Mouse (Mus musculus): ENCODE data around the gene Car10. TPM values are rescaled to one million over a fixed set of nuclear protein-coding genes. Genes with fewer than 3 reads are reported as not detected.
A peak's percentile ranks its signal among the peaks of the same experiment; 100 is the strongest.

Car10 gene
- polyA plus RNA-seq, 1 experiment from 2014 or later: 29.3 TPM

- no peak overlapping the region for H3K4me2 ChIP-seq
- no peak overlapping the region for H3K9ac ChIP-seq
- no peaks in the 10 kb centered on the region for H3K27me3 ChIP-seq
- H3K9me3 ChIP-seq: no peaks in the 10 kb centered on the region
- no peak overlapping the region for H3K27ac ChIP-seq
- no peak for ATAC-seq (ENCODE audit: low FRiP score)
- no peaks in the 10 kb centered on the region for H3K4me1 ChIP-seq (replicated peaks)
- no peaks in the 10 kb centered on the region for H3K36me3 ChIP-seq
- WGBS: 94% methylated on average over 9 of the region's 9 CpGs
- H3K4me3 ChIP-seq: no peak overlapping the region
These were observed 418.4 kb downstream of the Car10 start for GRCm38 (mm10) chr11:93516216-93516615.

GRCm38 (mm10) chr11:93516946-93517345 lies 419.1 kb downstream of the Car10 start:
- no peak overlapping the region for H3K9ac ChIP-seq
- H3K27ac ChIP-seq: no peak overlapping the region
- no peak for ATAC-seq (ENCODE audit: low FRiP score)
- H3K4me1 ChIP-seq (replicated peaks): no peaks in the 10 kb centered on the region
- H3K9me3 ChIP-seq: no peaks in the 10 kb centered on the region
- WGBS: 78% methylated on average over 2 of the region's 2 CpGs
- no peaks in the 10 kb centered on the region for H3K36me3 ChIP-seq
- H3K4me2 ChIP-seq: no peak overlapping the region
- no peaks in the 10 kb centered on the region for H3K27me3 ChIP-seq
- no peak overlapping the region for H3K4me3 ChIP-seq

GRCm38 (mm10) chr11:93522501-93522900 lies 424.7 kb downstream of the Car10 start:
- H3K4me1 ChIP-seq (replicated peaks): no peaks in the 10 kb centered on the region
- ATAC-seq (ENCODE audit: low FRiP score): no peak
- no peak overlapping the region for H3K9ac ChIP-seq
- H3K27ac ChIP-seq: no peak overlapping the region
- no peak overlapping the region for H3K4me3 ChIP-seq
- no peaks in the 10 kb centered on the region for H3K27me3 ChIP-seq
- no peak overlapping the region for H3K4me2 ChIP-seq
- WGBS: 88% methylated on average over 3 of the region's 3 CpGs
- no peaks in the 10 kb centered on the region for H3K36me3 ChIP-seq
- no peaks in the 10 kb centered on the region for H3K9me3 ChIP-seq

DNA sequence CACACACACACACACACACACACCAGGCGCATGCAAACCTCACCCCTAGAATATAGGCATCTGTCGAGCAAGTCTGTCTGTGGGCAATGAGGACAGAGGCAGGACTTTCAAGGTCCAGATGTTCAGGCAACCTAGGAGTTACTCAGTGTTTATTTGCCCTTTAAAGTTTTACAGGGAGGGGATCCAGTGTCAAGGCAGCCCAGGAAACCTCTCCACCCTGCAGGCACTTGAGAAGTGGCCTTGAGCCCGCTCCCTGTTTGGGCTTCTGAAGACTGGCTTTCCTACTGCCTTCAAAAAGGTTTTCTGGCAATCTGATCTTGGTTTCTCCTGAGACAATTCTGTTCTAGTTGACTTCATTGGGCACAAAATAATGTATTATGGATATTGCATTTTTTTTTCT lies 428.1 kb downstream of the Car10 start:
- no peak for ATAC-seq (ENCODE audit: low FRiP score)
- WGBS: 88% methylated on average over 3 of the region's 3 CpGs
- no peak overlapping the region for H3K27ac ChIP-seq

GRCm38 (mm10) chr11:93531029-93531680 lies 433.3 kb downstream of the Car10 start:
- Histone ChIP-seq H3K4me3 (no peak overlapping the region), H3K9me3 (no peaks in the 10 kb centered on the region), H3K36me3 (no peaks in the 10 kb centered on the region), H3K27me3 (no peaks in the 10 kb centered on the region), H3K4me1 (replicated peaks) (0 out of 2 replicates have a peak, but pooled peaks cover 4% of the 10 kb centered on the region), H3K9ac (no peak overlapping the region), H3K4me2 (no peak overlapping the region), H3K27ac (no peak overlapping the region)
- 71% methylated on average over 7 of the region's 7 CpGs for WGBS
- ATAC-seq (ENCODE audit: low FRiP score): no peak

More for the DNA sequence above, 428.1 kb downstream of the Car10 start:
- no peaks in the 10 kb centered on the region for H3K4me1 ChIP-seq (replicated peaks)
- H3K9me3 ChIP-seq: no peaks in the 10 kb centered on the region
- H3K4me3 ChIP-seq: no peak overlapping the region
- no peaks in the 10 kb centered on the region for H3K36me3 ChIP-seq
- H3K9ac ChIP-seq: no peak overlapping the region
- H3K4me2 ChIP-seq: no peak overlapping the region
- no peaks in the 10 kb centered on the region for H3K27me3 ChIP-seq

GRCm38 (mm10) chr11:93536244-93536643 lies 438.4 kb downstream of the Car10 start:
- no peaks in the 10 kb centered on the region for H3K36me3 ChIP-seq
- H3K4me1 ChIP-seq (replicated peaks): 0 out of 2 replicates have a peak, but pooled peaks cover 2% of the 10 kb centered on the region
- no peak overlapping the region for H3K27ac ChIP-seq
- H3K4me3 ChIP-seq: no peak overlapping the region
- ATAC-seq (ENCODE audit: low FRiP score): no peak
- no peaks in the 10 kb centered on the region for H3K27me3 ChIP-seq
- H3K9ac ChIP-seq: no peak overlapping the region
- H3K9me3 ChIP-seq: no peaks in the 10 kb centered on the region
- WGBS: 89% methylated on average over 6 of the region's 6 CpGs
- no peak overlapping the region for H3K4me2 ChIP-seq

- WGBS: 35% methylated on average over 5 of the region's 5 CpGs
- Histone ChIP-seq H3K4me2 (no peak overlapping the region), H3K27ac (peak overlapping the region; percentile 80), H3K36me3 (no peaks in the 10 kb centered on the region), H3K9ac (no peak overlapping the region), H3K27me3 (no peaks in the 10 kb centered on the region), H3K9me3 (no peaks in the 10 kb centered on the region), H3K4me3 (no peak overlapping the region), H3K4me1 (replicated peaks) (peaks cover 9% of the 10 kb centered on the region)
- ATAC-seq (ENCODE audit: low FRiP score): no peak; the same call in 1 of the 2 replicates
These were observed 451.1 kb downstream of the Car10 start for GRCm38 (mm10) chr11:93548904-93549303.

- Histone ChIP-seq H3K9me3 (no peaks in the 10 kb centered on the region), H3K27me3 (no peaks in the 10 kb centered on the region), H3K27ac (no peak overlapping the region), H3K9ac (no peak overlapping the region), H3K36me3 (no peaks in the 10 kb centered on the region), H3K4me2 (no peak overlapping the region), H3K4me3 (no peak overlapping the region), H3K4me1 (replicated peaks) (peaks cover 9% of the 10 kb centered on the region)
- no peak for ATAC-seq (ENCODE audit: low FRiP score)
- 12% methylated on average over 3 of the region's 3 CpGs for WGBS
These were observed 453.1 kb downstream of the Car10 start for GRCm38 (mm10) chr11:93550908-93551307.

GRCm38 (mm10) chr11:93559118-93559517 lies 461.3 kb downstream of the Car10 start:
- Histone ChIP-seq H3K4me2 (no peak overlapping the region), H3K9me3 (no peaks in the 10 kb centered on the region), H3K4me1 (replicated peaks) (peaks cover 17% of the 10 kb centered on the region), H3K27ac (no peak overlapping the region; the same call in 1 of the 2 replicates), H3K27me3 (0 out of 2 replicates have a peak, but pooled peaks cover 4% of the 10 kb centered on the region), H3K36me3 (no peaks in the 10 kb centered on the region), H3K4me3 (no peak overlapping the region), H3K9ac (no peak overlapping the region)
- ATAC-seq (ENCODE audit: low FRiP score): no peak
- WGBS: 88% methylated on average over 3 of the region's 3 CpGs

DNA sequence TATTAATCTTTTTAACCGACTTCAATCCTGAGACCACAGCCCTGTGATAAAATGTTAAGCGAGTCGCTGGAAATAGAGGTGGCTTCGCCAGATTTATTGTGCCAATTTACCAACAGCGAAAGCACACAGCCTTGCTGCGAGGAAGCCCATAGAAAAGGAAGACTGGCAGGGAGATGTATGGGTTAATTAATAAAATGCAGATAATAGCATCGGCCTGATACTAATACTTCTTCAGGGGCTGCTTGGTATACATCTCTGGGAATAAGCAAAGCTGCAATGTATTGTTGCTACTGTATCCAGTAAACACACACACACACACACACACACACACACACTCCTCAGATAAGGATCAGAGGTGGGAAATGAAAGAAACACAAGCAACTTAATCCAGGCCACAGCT lies 462.7 kb downstream of the Car10 start:
- 66% methylated on average over 7 of the region's 7 CpGs for whole genome bisulfite sequencing
- Histone ChIP-seq H3K4me1 (replicated peaks) (peaks cover 17% of the 10 kb centered on the region), H3K4me2 (no peak overlapping the region), H3K36me3 (no peaks in the 10 kb centered on the region), H3K4me3 (no peak overlapping the region), H3K9me3 (no peaks in the 10 kb centered on the region), H3K9ac (no peak overlapping the region), H3K27me3 (0 out of 2 replicates have a peak, but pooled peaks cover 4% of the 10 kb centered on the region), H3K27ac (peak overlapping the region; percentile 83)
- ATAC-seq (ENCODE audit: low FRiP score): peak; percentile 39; the same call in 1 of the 2 replicates

GRCm38 (mm10) chr11:93562330-93562865 lies 464.6 kb downstream of the Car10 start:
- no peak for ATAC-seq (ENCODE audit: low FRiP score)
- 0 out of 2 replicates have a peak overlapping the region, but pooled peaks have one; percentile 83 for H3K27ac ChIP-seq
- H3K27me3 ChIP-seq: 0 out of 2 replicates have a peak, but pooled peaks cover 4% of the 10 kb centered on the region
- H3K4me3 ChIP-seq: no peak overlapping the region
- no peak overlapping the region for H3K4me2 ChIP-seq
- H3K36me3 ChIP-seq: no peaks in the 10 kb centered on the region
- no peak overlapping the region for H3K9ac ChIP-seq
- no peaks in the 10 kb centered on the region for H3K9me3 ChIP-seq
- peaks cover 17% of the 10 kb centered on the region for H3K4me1 ChIP-seq (replicated peaks)

GRCm38 (mm10) chr11:93565756-93566155 lies 467.9 kb downstream of the Car10 start:
- no peak for ATAC-seq (ENCODE audit: low FRiP score)
- H3K36me3 ChIP-seq: no peaks in the 10 kb centered on the region
- no peak overlapping the region for H3K4me3 ChIP-seq
- H3K27me3 ChIP-seq: 0 out of 2 replicates have a peak, but pooled peaks cover 4% of the 10 kb centered on the region
- peaks cover 9% of the 10 kb centered on the region for H3K4me1 ChIP-seq (replicated peaks)
- WGBS: 80% methylated on average over 3 of the region's 3 CpGs
- H3K4me2 ChIP-seq: no peak overlapping the region
- peak overlapping the region; percentile 0; the same call in 1 of the 2 replicates for H3K27ac ChIP-seq
- H3K9ac ChIP-seq: no peak overlapping the region
- no peaks in the 10 kb centered on the region for H3K9me3 ChIP-seq
